Mouse (Mus musculus) hindlimb bud, embryonic 11.5 days (tissue): ENCODE results near the gene Id3.

ENCODE experiments used
- DNase-seq: peaks from one replicate; pipeline ENCODE4 v3.0.0-alpha.2; 2012; ENCODE audit warnings: low read depth, low spot score; ENCODE audit errors: extremely low spot score

Gene Id3

GRCm38 (mm10) chr4:136123792-136124161 is 19.5 kb upstream of the Id3 start:
- no peak for DNase-seq

- no peak for DNase-seq
Measured at GRCm38 (mm10) chr4:136124581-136124980, 18.7 kb upstream of the Id3 start.

GRCm38 (mm10) chr4:136125458-136125857 is 17.8 kb upstream of the Id3 start:
- DNase-seq, result no peak

- no peak for DNase-seq
Measured at GRCm38 (mm10) chr4:136126019-136126418, 17.3 kb upstream of the Id3 start.

GRCm38 (mm10) chr4:136127670-136128069 is 15.6 kb upstream of the Id3 start:
- no peak for DNase-seq

- DNase-seq, result no peak
Measured at GRCm38 (mm10) chr4:136129842-136130241, 13.5 kb upstream of the Id3 start.

GRCm38 (mm10) chr4:136133801-136134200 is 9.5 kb upstream of the Id3 start:
- DNase-seq, result no peak

- DNase-seq, result no peak
Measured at GRCm38 (mm10) chr4:136134418-136134977, 8.8 kb upstream of the Id3 start.

GRCm38 (mm10) chr4:136134978-136135873 is 8.1 kb upstream of the Id3 start:
- no peak for DNase-seq

- DNase-seq, result no peak
Measured at GRCm38 (mm10) chr4:136135874-136136728, 7.2 kb upstream of the Id3 start.

GRCm38 (mm10) chr4:136139326-136140110 is 3.8 kb upstream of the Id3 start:
- no peak for DNase-seq

- peak; percentile 95 for DNase-seq
Measured at GRCm38 (mm10) chr4:136140327-136141250, 2.7 kb upstream of the Id3 start.

- no peak for DNase-seq
Measured at GRCm38 (mm10) chr4:136142267-136143192, 767 bp upstream of the Id3 start.

GRCm38 (mm10) chr4:136144126-136144926 is 1.0 kb downstream of the Id3 start:
- DNase-seq, result no peak

- no peak for DNase-seq
Measured at GRCm38 (mm10) chr4:136144927-136145292, 1.6 kb downstream of the Id3 start.

GRCm38 (mm10) chr4:136145362-136145885 is 2.1 kb downstream of the Id3 start:
- no peak for DNase-seq

- no peak for DNase-seq
Measured at GRCm38 (mm10) chr4:136145991-136146711, 2.9 kb downstream of the Id3 start.
